Mouse (Mus musculus) kidney, adult 9 months (tissue): Measurements from ENCODE around the gene Wdr60.

ENCODE experiments used
- DNase-seq: peaks from one replicate; pipeline ENCODE4 v3.0.0; 2022

Wdr60 gene

GRCm38 (mm10) chr12:116264756-116265155 lies 1.9 kb upstream of the Wdr60 start:
- no peak for DNase-seq

- no peak for DNase-seq
Observed at GRCm38 (mm10) chr12:116258321-116258720, 4.5 kb downstream of the Wdr60 start.

- no peak for DNase-seq
Observed at GRCm38 (mm10) chr12:116255636-116256035, 7.2 kb downstream of the Wdr60 start.

GRCm38 (mm10) chr12:116254652-116255051 lies 8.2 kb downstream of the Wdr60 start:
- DNase-seq: no peak

- no peak for DNase-seq
Observed at GRCm38 (mm10) chr12:116244601-116245000, 18.2 kb downstream of the Wdr60 start.

- no peak for DNase-seq
Observed at GRCm38 (mm10) chr12:116238803-116239202, 24.0 kb downstream of the Wdr60 start.

GRCm38 (mm10) chr12:116238370-116238769 lies 24.5 kb downstream of the Wdr60 start:
- no peak for DNase-seq

GRCm38 (mm10) chr12:116236658-116237057 lies 26.2 kb downstream of the Wdr60 start:
- DNase-seq: no peak

GRCm38 (mm10) chr12:116235356-116235755 lies 27.5 kb downstream of the Wdr60 start:
- peak; percentile 13 for DNase-seq

- no peak for DNase-seq
Observed at GRCm38 (mm10) chr12:116232061-116232460, 30.8 kb downstream of the Wdr60 start.

GRCm38 (mm10) chr12:116231612-116232011 lies 31.2 kb downstream of the Wdr60 start:
- DNase-seq: peak; percentile 87

GRCm38 (mm10) chr12:116229451-116229850 lies 33.4 kb downstream of the Wdr60 start:
- DNase-seq: no peak

GRCm38 (mm10) chr12:116226289-116227057 lies 36.3 kb downstream of the Wdr60 start:
- no peak for DNase-seq

- no peak for DNase-seq
Observed at GRCm38 (mm10) chr12:116223107-116223506, 39.7 kb downstream of the Wdr60 start.

GRCm38 (mm10) chr12:116207486-116207885 lies 55.3 kb downstream of the Wdr60 start:
- no peak for DNase-seq

GRCm38 (mm10) chr12:116205726-116206125 lies 57.1 kb downstream of the Wdr60 start:
- no peak for DNase-seq

- peak; percentile 55 for DNase-seq
Observed at GRCm38 (mm10) chr12:116202176-116202981, 60.4 kb downstream of the Wdr60 start.

- no peak for DNase-seq
Observed at GRCm38 (mm10) chr12:116198791-116199190, 64.0 kb downstream of the Wdr60 start.

GRCm38 (mm10) chr12:116196221-116196620 lies 66.6 kb downstream of the Wdr60 start:
- DNase-seq: no peak

- no peak for DNase-seq
Observed at GRCm38 (mm10) chr12:116194641-116195040, 68.2 kb downstream of the Wdr60 start.

- DNase-seq: no peak
Observed at GRCm38 (mm10) chr12:116193952-116194351, 68.9 kb downstream of the Wdr60 start.

- no peak for DNase-seq
Observed at GRCm38 (mm10) chr12:116183212-116183935, 79.4 kb downstream of the Wdr60 start.

- DNase-seq: no peak
Observed at GRCm38 (mm10) chr12:116182376-116182775, 80.4 kb downstream of the Wdr60 start.
